Mouse (Mus musculus): Measurements from ENCODE around the gene Ubxn11.

GRCm38 (mm10) chr4:134058908-134059307 is 43.5 kb upstream of the Ubxn11 start:
- TF ChIP-seq USF2 (conservative IDR thresholded peaks at IDR 0.05; ENCODE audit: low read depth, low read length) (no peak), CTCF (conservative IDR thresholded peaks at IDR 0.05 in 1 of 2, IDR thresholded peaks at IDR 0.05 in 1 of 2; ENCODE audit: low read depth in 2 of 2, low read length in 2 of 2) (no peak), ZC3H11A (IDR thresholded peaks at IDR 0.05; ENCODE audit: low read depth, low read length) (no peak), MXI1 (IDR thresholded peaks at IDR 0.05; ENCODE audit: low read depth, low read length) (no peak), MAX (IDR thresholded peaks at IDR 0.05; ENCODE audit: low read length) (no peak), NRF1 (IDR thresholded peaks at IDR 0.05; ENCODE audit: low read depth, low read length) (no peak), TCF12 (IDR thresholded peaks at IDR 0.05; ENCODE audit: low read depth, low read length) (no peak), ETS1 (conservative IDR thresholded peaks at IDR 0.05; ENCODE audit: low read depth, low read length) (no peak)

Measured in CH12.LX (cell line).